Mouse (Mus musculus) spleen, adult 2 months (tissue): Measurements from ENCODE around the gene Kank3. TPM values are rescaled to one million over a fixed set of nuclear protein-coding genes. Genes with fewer than 3 reads are reported as not detected.

Source experiments
- DNase-seq, 2 experiments: peaks; one replicate each; pipeline versions ENCODE4 v3.0.0 to v3.0.0-alpha.2; 2012 to 2021; ENCODE audit warnings: low spot score in 2 of 2, low read depth in 1 of 2
- H3K27ac ChIP-seq: fragments of 200-500 bp; 2 replicates; pipeline ENCODE4 v1.5.1; 2012; ENCODE audit warnings: low read length, inconsistent platforms; ENCODE audit not compliant: insufficient read depth
- H3K27me3 ChIP-seq: fragments of 200-500 bp; 2 replicates; pipeline ENCODE4 v1.6.1; 2012; ENCODE audit warnings: mild to moderate bottlenecking, moderate library complexity, low read length, inconsistent platforms; ENCODE audit not compliant: control insufficient read depth, insufficient read depth
- H3K36me3 ChIP-seq: fragments of 200-500 bp; 2 replicates; pipeline ENCODE4 v1.6.1; 2012; ENCODE audit warnings: mild to moderate bottlenecking, low read length, inconsistent platforms; ENCODE audit not compliant: control insufficient read depth, insufficient read depth
- H3K4me1 ChIP-seq: fragments of 200-500 bp; 2 replicates; pipeline ENCODE4 v1.6.1; 2011; ENCODE audit warnings: inconsistent platforms; ENCODE audit not compliant: control insufficient read depth, insufficient read depth, insufficient read length
- H3K4me3 ChIP-seq: fragments of 200-500 bp; 2 replicates; pipeline ENCODE4 v1.5.1; 2011; ENCODE audit warnings: mild to moderate bottlenecking, inconsistent platforms; ENCODE audit not compliant: insufficient read depth, insufficient read length; ENCODE audit errors: extremely low read depth
- CTCF ChIP-seq: fragments of 200-500 bp; IDR thresholded peaks from 2 replicates; pipeline ENCODE4 v1.5.1; 2011; ENCODE audit warnings: mild to moderate bottlenecking, inconsistent platforms; ENCODE audit not compliant: insufficient read depth, insufficient read length, insufficient replicate concordance; ENCODE audit errors: extremely low read depth
- POLR2A ChIP-seq: fragments of 200-500 bp; IDR thresholded peaks from 2 replicates; pipeline ENCODE4 v1.6.1; 2011; ENCODE audit warnings: low read depth, low read length, inconsistent platforms
- WGBS: fragments of 180-500 bp; shearing (Covaris S2); methylation state at CpG from one replicate; pipeline ENCODE4 v1.1.7; 2018; 5-methylcytosine and 5-hydroxymethylcytosine counted together
- polyA plus RNA-seq: library from polyadenylated mRNA; depleted of rRNA; stranded (reverse); fragments of >200 nt; gene quantifications from 2 replicates; pipeline ENCODE4 v1.2.3, GENCODE M21; 2012

Gene Kank3
- polyA plus RNA-seq, 1 experiment, result 74.6 TPM

- no peak overlapping the region for H3K4me3 ChIP-seq
- 63% methylated on average over 4 of the region's 4 CpGs for WGBS
- DNase-seq, result no peak
- H3K27ac ChIP-seq, result no peak overlapping the region
- no peaks in the 10 kb centered on the region; the same call in 1 of the 2 replicates for H3K27me3 ChIP-seq
- H3K4me1 ChIP-seq, result no peaks in the 10 kb centered on the region; the same call in 1 of the 2 replicates
- TF ChIP-seq POLR2A, result no peak
- no peak for TF ChIP-seq CTCF
- no peaks in the 10 kb centered on the region for H3K36me3 ChIP-seq
Observed at GRCm38 (mm10) chr17:33804205-33804604, 6.1 kb upstream of the Kank3 start.

DNA sequence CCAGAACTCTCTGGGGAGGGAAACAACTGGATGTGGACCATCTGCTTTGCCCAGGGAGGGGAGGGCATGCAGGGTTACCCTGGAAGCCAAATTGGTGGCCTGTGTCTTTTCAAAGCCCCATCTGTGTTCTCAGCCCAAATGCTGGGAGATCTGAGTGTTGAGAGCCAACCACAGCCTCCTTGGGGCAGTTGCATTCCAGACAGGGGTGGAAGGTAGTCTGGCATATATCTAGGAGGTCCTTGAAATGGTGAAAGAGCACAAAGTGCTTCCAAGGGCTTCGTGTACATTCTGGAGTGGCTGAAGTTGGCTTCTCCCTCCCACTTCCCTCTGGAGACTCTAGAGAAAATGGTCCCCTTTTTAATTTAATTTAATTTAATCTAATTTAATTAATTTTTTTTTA lies 5.6 kb upstream of the Kank3 start:
- Histone ChIP-seq H3K4me1 (no peaks in the 10 kb centered on the region; the same call in 1 of the 2 replicates), H3K4me3 (no peak overlapping the region), H3K27me3 (no peaks in the 10 kb centered on the region; the same call in 1 of the 2 replicates), H3K27ac (no peak overlapping the region), H3K36me3 (no peaks in the 10 kb centered on the region)
- DNase-seq, result no peak
- no peak for TF ChIP-seq CTCF
- TF ChIP-seq POLR2A, result no peak
- WGBS, result 55% methylated on average over 1 of the region's 1 CpGs

DNA sequence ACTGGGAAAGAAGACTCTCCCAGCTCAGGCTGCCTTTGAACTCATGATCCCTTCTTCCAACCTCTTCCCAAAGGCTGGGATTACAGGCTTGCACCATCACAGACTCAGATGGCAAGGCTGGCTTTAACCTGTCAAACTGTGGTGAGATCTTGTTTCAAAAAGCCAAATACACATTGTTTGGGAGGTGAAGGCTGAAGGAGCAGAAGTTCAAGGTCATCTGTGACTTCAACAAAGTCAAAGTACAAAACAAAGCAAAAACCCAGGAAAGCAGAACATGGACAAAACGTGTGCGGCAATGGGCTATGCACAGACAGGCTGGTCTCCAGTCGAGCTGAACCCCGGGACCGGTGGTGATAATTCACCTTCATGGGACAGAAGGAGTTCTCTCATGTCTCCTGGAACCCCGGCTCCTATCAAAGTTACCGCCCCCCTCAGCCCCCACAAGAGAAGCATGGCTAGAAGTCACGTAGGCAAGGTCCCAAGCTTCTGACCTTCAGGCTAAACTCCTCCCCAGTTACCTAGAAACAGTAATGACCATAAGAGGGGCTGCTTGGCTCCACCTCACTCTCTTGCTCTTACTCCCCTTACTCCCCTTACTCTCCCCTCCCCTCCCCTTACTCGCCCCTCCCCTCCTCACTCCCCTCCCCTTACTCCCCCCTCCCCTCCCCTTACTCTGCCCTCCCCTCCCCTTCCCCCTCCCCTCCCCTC lies 3.0 kb upstream of the Kank3 start:
- WGBS, result 77% methylated on average over 8 of the region's 9 CpGs
- TF ChIP-seq CTCF (no peak), POLR2A (no peak)
- DNase-seq, result no peak
- Histone ChIP-seq H3K4me3 (no peak overlapping the region), H3K27ac (no peak overlapping the region), H3K27me3 (peaks cover 7% of the 10 kb centered on the region), H3K4me1 (peaks cover 4% of the 10 kb centered on the region), H3K36me3 (no peaks in the 10 kb centered on the region)

- peaks cover 4% of the 10 kb centered on the region for H3K4me1 ChIP-seq
- H3K27ac ChIP-seq, result no peak overlapping the region
- TF ChIP-seq POLR2A (no peak), CTCF (no peak)
- H3K4me3 ChIP-seq, result no peak overlapping the region
- no peaks in the 10 kb centered on the region for H3K36me3 ChIP-seq
- peaks cover 7% of the 10 kb centered on the region for H3K27me3 ChIP-seq
- DNase-seq, result no peak
- WGBS, result 10% methylated on average over 10 of the region's 10 CpGs
Observed at GRCm38 (mm10) chr17:33808192-33808591, 2.1 kb upstream of the Kank3 start.

GRCm38 (mm10) chr17:33811142-33811516 lies 810 bp downstream of the Kank3 start:
- Histone ChIP-seq H3K36me3 (no peaks in the 10 kb centered on the region), H3K27me3 (peaks cover 7% of the 10 kb centered on the region), H3K27ac (peak overlapping the region; percentile 33; the same call in 1 of the 2 replicates), H3K4me1 (peaks cover 4% of the 10 kb centered on the region), H3K4me3 (peak overlapping the region; percentile 55; the same call in 1 of the 2 replicates)
- TF ChIP-seq CTCF, result no peak
- TF ChIP-seq POLR2A, result no peak
- WGBS, result 36% methylated on average over 7 of the region's 7 CpGs
- no peak for DNase-seq

GRCm38 (mm10) chr17:33812475-33812874 lies 2.2 kb downstream of the Kank3 start:
- Histone ChIP-seq H3K36me3 (no peaks in the 10 kb centered on the region), H3K4me3 (no peak overlapping the region), H3K27ac (peak overlapping the region; percentile 26; the same call in 1 of the 2 replicates), H3K4me1 (peaks cover 4% of the 10 kb centered on the region), H3K27me3 (peaks cover 7% of the 10 kb centered on the region)
- no peak for TF ChIP-seq POLR2A
- TF ChIP-seq CTCF, result no peak
- DNase-seq, result no peak
- 41% methylated on average over 3 of the region's 3 CpGs for WGBS

DNA sequence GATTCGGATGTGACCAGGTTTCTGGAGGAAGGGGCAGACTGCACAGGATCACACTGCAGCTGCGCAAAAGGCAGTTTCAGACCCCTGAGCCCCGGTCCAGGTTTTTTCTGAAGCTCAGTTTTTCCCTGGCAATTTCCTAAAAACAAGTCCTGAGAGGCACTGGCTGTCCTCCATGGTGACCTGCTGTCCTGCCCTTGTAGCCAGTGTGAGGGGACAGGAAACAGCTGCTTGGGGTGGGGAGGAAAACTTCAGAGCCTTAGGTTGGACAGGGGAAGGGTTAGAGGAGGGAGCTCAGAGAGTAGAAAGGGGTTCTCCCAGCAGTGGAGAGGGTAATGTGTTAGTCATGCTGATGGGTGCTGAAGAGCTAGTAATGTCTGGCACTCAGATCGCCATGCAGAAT lies 2.7 kb downstream of the Kank3 start:
- DNase-seq, result no peak
- 63% methylated on average over 4 of the region's 4 CpGs for WGBS
- Histone ChIP-seq H3K27ac (peak overlapping the region; percentile 26; the same call in 1 of the 2 replicates), H3K27me3 (peaks cover 7% of the 10 kb centered on the region), H3K4me3 (no peak overlapping the region), H3K36me3 (no peaks in the 10 kb centered on the region), H3K4me1 (peaks cover 6% of the 10 kb centered on the region)
- TF ChIP-seq POLR2A, result no peak
- no peak for TF ChIP-seq CTCF
